Mouse (Mus musculus): ENCODE data around the gene Itga6. TPM values are rescaled to one million over a fixed set of nuclear protein-coding genes. Genes with fewer than 3 reads are reported as not detected.

Gene Itga6
- polyA plus RNA-seq (2015; fragmentation: Nextera tagmentation; extraction: Ambion mirVana), result 82.4 and 84.5 TPM in 2 replicates

GRCm38 (mm10) chr2:71745610-71746374, at the start of gene Itga6:
TSS of gene Itga6 (plus strand) at chr2:71745616.
- peak within 1 kb of the TSS; percentile 6; the same call in 1 of the 2 replicates for H3K27ac ChIP-seq
- no peak within 1 kb of the TSS for H3K4me2 ChIP-seq (ENCODE audit: low read length)
- no peaks in the 10 kb centered on the region for H3K9me3 ChIP-seq (replicated peaks; ENCODE audit: low read length)
- no peak for TF ChIP-seq CTCF (IDR thresholded peaks at IDR 0.05; ENCODE audit: low read depth)
- no peak within 1 kb of the TSS for H3K9ac ChIP-seq (ENCODE audit: low read depth, low read length)
- H3K4me1 ChIP-seq (replicated peaks; ENCODE audit: insufficient read depth, low read length), result peaks cover 15% of the 10 kb centered on the region
- H3K36me3 ChIP-seq (ENCODE audit: insufficient read depth, low read length), result no peaks in the 10 kb centered on the region
- ATAC-seq (replicated peaks; ENCODE audit: low FRiP score, low read depth) (no peak), DNase-seq (ENCODE audit: low spot score) (no peak)
- H3K27me3 ChIP-seq (ENCODE audit: insufficient read depth, low read length), result no peaks in the 10 kb centered on the region
- 79% methylated on average over 6 of the region's 6 CpGs for WGBS
- H3K4me3 ChIP-seq (replicated peaks; ENCODE audit: low read depth, low read length), result no peak within 1 kb of the TSS

GRCm38 (mm10) chr2:71696776-71697175, 48.6 kb upstream of the Itga6 start:
- Histone ChIP-seq H3K36me3 (ENCODE audit: insufficient read depth, low read length) (no peaks in the 10 kb centered on the region), H3K9ac (ENCODE audit: low read depth, low read length) (no peak overlapping the region), H3K27me3 (ENCODE audit: insufficient read depth, low read length) (no peaks in the 10 kb centered on the region), H3K4me3 (replicated peaks; ENCODE audit: low read depth, low read length) (no peak overlapping the region), H3K27ac (no peak overlapping the region), H3K9me3 (replicated peaks; ENCODE audit: low read length) (no peaks in the 10 kb centered on the region), H3K4me1 (replicated peaks; ENCODE audit: insufficient read depth, low read length) (no peaks in the 10 kb centered on the region), H3K4me2 (ENCODE audit: low read length) (no peak overlapping the region)
- WGBS, result 94% methylated on average over 1 of the region's 1 CpGs
- DNase-seq (ENCODE audit: low spot score) (no peak), ATAC-seq (replicated peaks; ENCODE audit: low FRiP score, low read depth) (no peak)
- no peak for TF ChIP-seq CTCF (IDR thresholded peaks at IDR 0.05; ENCODE audit: low read depth)

DNA sequence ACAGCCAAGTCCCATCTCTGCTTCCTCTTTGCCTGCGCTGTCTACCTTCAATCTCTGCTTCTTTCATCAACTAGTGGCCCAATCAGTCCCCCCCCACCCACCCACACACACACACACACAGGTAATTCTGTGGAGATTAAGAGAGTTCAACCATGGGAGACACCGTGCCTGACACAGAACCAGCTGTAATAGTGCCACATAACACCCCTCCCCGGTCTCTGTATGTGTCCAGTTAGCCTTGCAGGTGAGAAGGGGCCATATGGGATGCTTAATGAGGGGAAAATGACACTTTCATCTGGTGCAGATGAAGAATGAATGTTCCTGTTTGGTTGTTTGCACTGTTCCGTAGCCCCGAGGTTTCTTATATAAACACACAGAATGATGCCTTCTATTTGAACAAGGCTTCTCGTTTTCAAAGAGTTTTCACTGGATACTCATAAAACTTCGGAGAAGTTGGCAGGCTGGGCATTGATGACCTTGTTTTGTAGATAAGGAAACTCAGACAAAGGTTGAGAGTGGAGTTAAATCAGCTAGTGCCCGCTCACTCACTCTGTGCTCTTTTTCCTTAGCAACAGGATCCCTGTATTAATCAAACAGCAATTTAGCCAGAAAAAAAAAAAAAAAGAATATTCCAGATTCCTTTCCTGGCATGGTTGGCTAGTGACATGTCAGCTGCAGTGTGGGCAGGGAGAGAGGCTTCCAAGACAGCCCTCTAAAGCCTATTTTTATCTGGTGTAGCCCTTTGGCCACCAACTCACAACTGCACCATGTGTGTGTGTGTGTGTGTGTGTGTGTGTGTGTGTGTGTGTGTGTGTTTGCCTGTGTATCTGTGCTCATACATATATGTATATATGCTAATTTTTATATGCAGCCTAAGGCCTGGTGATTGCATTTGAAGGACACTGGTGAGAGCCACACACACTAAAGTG, 47.7 kb upstream of the Itga6 start:
- no peaks in the 10 kb centered on the region for H3K36me3 ChIP-seq (ENCODE audit: insufficient read depth, low read length)
- no peaks in the 10 kb centered on the region for H3K4me1 ChIP-seq (replicated peaks; ENCODE audit: insufficient read depth, low read length)
- no peak overlapping the region for H3K9ac ChIP-seq (ENCODE audit: low read depth, low read length)
- no peak for TF ChIP-seq CTCF (IDR thresholded peaks at IDR 0.05; ENCODE audit: low read depth)
- no peak overlapping the region for H3K27ac ChIP-seq
- no peaks in the 10 kb centered on the region for H3K27me3 ChIP-seq (ENCODE audit: insufficient read depth, low read length)
- H3K4me2 ChIP-seq (ENCODE audit: low read length), result no peak overlapping the region
- no peak for ATAC-seq (replicated peaks; ENCODE audit: low FRiP score, low read depth)
- no peaks in the 10 kb centered on the region for H3K9me3 ChIP-seq (replicated peaks; ENCODE audit: low read length)
- WGBS, result 32% methylated on average over 8 of the region's 8 CpGs
- DNase-seq (ENCODE audit: low spot score), result peak; percentile 29
- no peak overlapping the region for H3K4me3 ChIP-seq (replicated peaks; ENCODE audit: low read depth, low read length)

DNA sequence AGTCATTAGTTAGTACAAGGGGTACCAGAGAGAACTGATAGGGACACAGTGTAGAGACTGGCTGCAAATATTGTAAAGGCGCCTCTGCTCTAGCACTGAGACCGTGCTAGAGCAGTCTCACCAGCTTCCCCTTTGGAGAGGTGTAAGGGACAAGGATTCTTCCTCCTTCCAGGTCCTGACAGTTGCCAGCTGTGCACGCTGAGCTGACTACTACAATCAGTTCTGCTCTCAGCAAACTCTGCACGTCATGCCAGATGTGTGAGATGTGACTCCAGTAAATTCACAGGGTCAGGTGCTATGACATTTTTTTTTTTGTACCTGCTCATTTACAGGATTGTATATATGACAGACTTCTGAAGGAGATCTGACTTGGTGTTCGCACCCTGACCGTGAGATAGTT, 47.0 kb upstream of the Itga6 start:
- no peak for ATAC-seq (replicated peaks; ENCODE audit: low FRiP score, low read depth)
- H3K27ac ChIP-seq, result no peak overlapping the region
- no peak for TF ChIP-seq CTCF (IDR thresholded peaks at IDR 0.05; ENCODE audit: low read depth)
- no peak overlapping the region for H3K9ac ChIP-seq (ENCODE audit: low read depth, low read length)
- H3K4me1 ChIP-seq (replicated peaks; ENCODE audit: insufficient read depth, low read length), result no peaks in the 10 kb centered on the region
- H3K36me3 ChIP-seq (ENCODE audit: insufficient read depth, low read length), result no peaks in the 10 kb centered on the region
- H3K9me3 ChIP-seq (replicated peaks; ENCODE audit: low read length), result no peaks in the 10 kb centered on the region
- H3K4me3 ChIP-seq (replicated peaks; ENCODE audit: low read depth, low read length), result no peak overlapping the region
- no peak for DNase-seq (ENCODE audit: low spot score)
- 72% methylated on average over 6 of the region's 6 CpGs for WGBS
- no peak overlapping the region for H3K4me2 ChIP-seq (ENCODE audit: low read length)
- no peaks in the 10 kb centered on the region for H3K27me3 ChIP-seq (ENCODE audit: insufficient read depth, low read length)

- no peak for TF ChIP-seq CTCF (IDR thresholded peaks at IDR 0.05; ENCODE audit: low read depth)
- WGBS, result 36% methylated on average over 7 of the region's 7 CpGs
- no peaks in the 10 kb centered on the region for H3K36me3 ChIP-seq (ENCODE audit: insufficient read depth, low read length)
- DNase-seq (ENCODE audit: low spot score), result no peak
- no peak overlapping the region for H3K9ac ChIP-seq (ENCODE audit: low read depth, low read length)
- ATAC-seq (replicated peaks; ENCODE audit: low FRiP score, low read depth), result no peak
- no peaks in the 10 kb centered on the region for H3K27me3 ChIP-seq (ENCODE audit: insufficient read depth, low read length)
- no peak overlapping the region for H3K27ac ChIP-seq
- no peaks in the 10 kb centered on the region for H3K4me1 ChIP-seq (replicated peaks; ENCODE audit: insufficient read depth, low read length)
- H3K4me2 ChIP-seq (ENCODE audit: low read length), result no peak overlapping the region
- H3K9me3 ChIP-seq (replicated peaks; ENCODE audit: low read length), result no peaks in the 10 kb centered on the region
- no peak overlapping the region for H3K4me3 ChIP-seq (replicated peaks; ENCODE audit: low read depth, low read length)
Observed at GRCm38 (mm10) chr2:71698942-71699341, 46.5 kb upstream of the Itga6 start.

DNA sequence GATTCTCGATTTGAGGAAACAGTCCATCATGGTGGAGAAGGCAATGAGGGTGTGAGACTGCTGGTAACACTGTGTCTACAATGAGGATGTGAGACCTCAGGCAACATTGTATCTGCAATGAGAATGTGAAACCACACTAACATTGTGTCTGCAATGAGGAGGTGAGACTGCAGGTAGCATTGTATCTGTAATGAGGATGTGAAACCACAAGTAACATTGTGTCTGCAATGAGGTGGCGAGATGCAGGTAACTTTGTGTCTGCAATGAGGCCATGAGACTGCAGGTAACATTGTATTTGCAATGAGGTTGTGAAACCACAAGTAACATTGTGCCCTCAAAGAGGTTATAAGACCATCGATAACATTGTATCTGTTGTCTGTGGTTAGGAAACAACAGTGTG, 44.1 kb upstream of the Itga6 start:
- Histone ChIP-seq H3K9ac (ENCODE audit: low read depth, low read length) (no peak overlapping the region), H3K4me3 (replicated peaks; ENCODE audit: low read depth, low read length) (no peak overlapping the region), H3K4me1 (replicated peaks; ENCODE audit: insufficient read depth, low read length) (no peaks in the 10 kb centered on the region), H3K9me3 (replicated peaks; ENCODE audit: low read length) (no peaks in the 10 kb centered on the region), H3K36me3 (ENCODE audit: insufficient read depth, low read length) (no peaks in the 10 kb centered on the region), H3K4me2 (ENCODE audit: low read length) (no peak overlapping the region), H3K27ac (no peak overlapping the region), H3K27me3 (ENCODE audit: insufficient read depth, low read length) (no peaks in the 10 kb centered on the region)
- whole genome bisulfite sequencing, result 91% methylated on average over 3 of the region's 3 CpGs
- TF ChIP-seq CTCF (IDR thresholded peaks at IDR 0.05; ENCODE audit: low read depth), result no peak
- ATAC-seq (replicated peaks; ENCODE audit: low FRiP score, low read depth) (no peak), DNase-seq (ENCODE audit: low spot score) (no peak)
